Mouse (Mus musculus): Measurements from ENCODE around the gene Anxa11.
"Not testable (repeated sequence)": the region's sequence is repeated elsewhere in the genome, so short reads cannot be mapped to it uniquely, and the experiment has no call there.

The Anxa11 gene

GRCm38 (mm10) chr14:25841991-25842687, at the start of gene Anxa11:
Gene Anxa11, plus strand, starts transcription at chr14:25842156.
- peak; percentile 68 for DNase-seq (ENCODE audit: low read depth, low spot score)

GRCm38 (mm10) chr14:25794331-25794730, 47.6 kb upstream of the Anxa11 start:
- DNase-seq (ENCODE audit: low read depth, low spot score): no peak

DNA sequence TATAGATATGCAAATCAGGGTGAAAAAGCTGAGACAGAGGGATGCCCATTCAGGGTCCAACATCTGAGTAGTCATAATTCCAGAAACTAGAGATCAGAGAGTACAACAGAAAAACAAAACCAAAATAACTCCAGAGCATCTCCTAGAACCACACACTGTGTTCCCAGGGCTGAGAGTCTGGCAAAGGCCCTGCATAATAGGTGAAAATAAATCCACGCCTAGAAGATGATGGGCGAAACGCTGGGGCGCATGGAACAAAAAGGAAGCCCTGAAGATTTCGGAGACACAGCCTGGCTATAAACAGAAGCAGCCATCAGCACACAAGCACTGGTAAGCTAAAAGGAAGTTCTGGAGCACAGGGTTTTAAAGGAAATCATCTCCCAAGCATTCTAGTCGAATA, 46.9 kb upstream of the Anxa11 start:
- DNase-seq (ENCODE audit: low read depth, low spot score): no peak

GRCm38 (mm10) chr14:25795561-25796174, 46.3 kb upstream of the Anxa11 start:
- peak; percentile 50 for DNase-seq (ENCODE audit: low read depth, low spot score)

DNA sequence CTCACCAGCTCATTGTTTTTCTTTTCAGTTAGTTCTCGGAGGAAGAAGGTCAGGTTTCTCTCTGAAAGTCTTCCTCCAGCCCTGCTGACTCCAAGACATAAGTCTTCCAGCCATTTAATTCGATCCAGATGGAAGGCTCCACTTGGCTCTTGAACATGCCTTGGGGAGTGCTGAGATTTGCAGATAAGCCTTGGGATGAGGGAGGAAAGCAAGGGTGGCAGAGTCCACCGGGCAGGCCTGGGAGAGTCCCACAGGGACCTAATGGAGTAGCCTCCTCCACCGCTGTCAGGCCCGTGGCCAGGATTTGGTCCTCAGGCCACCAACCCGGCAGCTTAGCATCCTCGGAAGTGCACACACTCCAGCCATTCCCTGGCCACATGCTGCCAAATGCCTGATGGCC, 45.3 kb upstream of the Anxa11 start:
- peak; percentile 66 for DNase-seq (ENCODE audit: low read depth, low spot score)

DNA sequence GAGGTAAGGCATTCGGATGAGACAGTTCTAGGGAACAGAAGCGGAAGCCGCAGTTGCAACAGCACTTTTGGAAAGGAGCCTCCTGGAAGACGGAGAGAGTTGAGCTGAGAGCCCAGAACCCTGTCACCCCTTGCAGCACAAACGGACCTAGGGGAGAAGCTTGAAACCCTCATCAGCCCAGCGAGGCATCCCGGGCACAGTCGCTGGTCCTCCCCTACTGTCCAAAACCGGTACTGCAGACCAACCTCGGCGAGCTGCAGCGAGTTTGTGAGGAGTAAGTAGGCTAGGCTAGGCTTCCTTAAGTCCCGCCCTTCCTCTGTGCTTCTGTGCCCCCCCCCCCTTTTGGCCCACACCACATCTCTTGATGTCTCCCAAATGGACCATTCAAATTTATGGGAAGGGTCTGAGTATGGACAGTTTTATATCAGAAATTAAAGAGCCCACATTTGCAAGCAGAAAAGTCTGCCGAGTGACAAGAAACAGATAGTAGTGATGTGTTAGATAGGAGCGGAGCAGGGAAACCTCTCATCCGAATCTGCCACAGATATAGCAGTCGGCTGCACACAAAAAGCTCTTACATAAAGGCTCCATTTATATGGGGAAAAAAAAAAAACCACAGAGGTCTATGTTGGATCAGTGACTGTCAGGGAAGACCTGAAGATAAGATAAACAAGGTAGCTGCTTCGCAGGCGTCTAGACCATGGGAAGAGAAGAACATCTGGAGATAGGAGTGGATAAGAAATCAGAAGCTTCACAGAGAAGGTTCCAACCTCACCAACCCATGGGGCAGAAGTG, 41.6 kb upstream of the Anxa11 start:
- DNase-seq (ENCODE audit: low read depth, low spot score): peak; percentile 84

- no peak for DNase-seq (ENCODE audit: low read depth, low spot score)
Measured at GRCm38 (mm10) chr14:25802511-25802910, 39.4 kb upstream of the Anxa11 start.

GRCm38 (mm10) chr14:25803246-25803809, 38.6 kb upstream of the Anxa11 start:
- DNase-seq (ENCODE audit: low read depth, low spot score): no peak

DNA sequence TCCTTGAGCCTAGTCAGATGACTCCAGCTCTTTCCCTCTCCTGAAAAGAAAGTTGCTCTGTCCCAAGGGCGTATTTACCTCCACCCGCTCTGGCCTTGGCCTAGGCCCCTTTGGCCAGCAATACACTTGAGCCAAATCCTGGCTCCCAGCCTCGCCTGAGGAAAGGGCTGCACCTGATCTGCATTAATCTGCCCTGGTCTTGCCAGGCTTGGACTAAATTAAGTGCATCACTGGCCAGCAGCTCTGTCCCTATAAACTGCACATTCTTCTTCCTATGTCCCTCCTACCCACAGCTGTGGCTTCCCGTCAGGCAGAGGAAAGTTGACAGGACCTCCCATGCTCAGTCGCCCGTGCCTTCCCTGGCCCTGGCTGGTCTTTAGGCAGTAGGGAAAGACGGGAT, 36.1 kb upstream of the Anxa11 start:
- no peak for DNase-seq (ENCODE audit: low read depth, low spot score)

DNA sequence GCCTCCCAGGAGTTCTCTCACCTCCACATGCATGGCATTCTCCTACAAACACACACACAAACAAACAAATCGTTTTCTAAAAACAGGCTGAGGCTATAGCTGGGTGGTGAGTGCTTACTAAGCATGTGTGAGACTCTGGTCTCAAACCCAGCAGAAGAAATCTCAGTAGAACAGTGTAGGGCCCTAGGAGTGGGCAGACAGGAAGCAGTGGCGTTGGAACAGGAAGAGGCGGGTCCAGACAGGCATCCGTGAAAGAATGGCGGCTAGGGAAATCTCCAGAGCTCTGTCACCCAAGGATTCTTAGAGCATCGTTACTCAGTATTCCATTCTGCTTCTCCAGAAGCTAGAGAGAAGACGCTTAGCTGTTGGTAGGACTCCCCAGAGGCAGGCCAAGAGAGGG, 35.4 kb upstream of the Anxa11 start:
- no peak for DNase-seq (ENCODE audit: low read depth, low spot score)

DNA sequence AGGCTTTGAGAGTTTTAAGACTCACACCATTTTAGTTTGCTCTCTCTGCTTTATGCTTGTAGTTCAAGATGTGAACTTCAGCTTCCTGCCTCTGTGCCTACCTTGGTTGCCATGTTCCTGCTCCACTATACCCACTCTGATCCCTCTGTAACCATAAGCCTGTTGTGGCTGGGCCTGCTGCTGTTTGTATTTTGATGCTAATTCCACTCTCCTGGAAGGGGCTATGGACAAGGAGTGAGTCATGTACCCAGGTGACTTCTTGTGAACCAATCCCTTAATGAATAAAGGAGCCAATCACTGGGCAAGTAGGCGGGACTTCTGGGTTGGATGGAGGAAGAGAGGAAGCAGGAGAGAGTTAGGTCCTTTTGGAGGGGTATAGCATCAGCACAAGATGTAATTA, 30.9 kb upstream of the Anxa11 start:
- not testable (repeated sequence) for DNase-seq (ENCODE audit: low read depth, low spot score)

GRCm38 (mm10) chr14:25814140-25814539, 27.8 kb upstream of the Anxa11 start:
- no peak for DNase-seq (ENCODE audit: low read depth, low spot score)

GRCm38 (mm10) chr14:25816416-25816815, 25.5 kb upstream of the Anxa11 start:
- peak; percentile 79 for DNase-seq (ENCODE audit: low read depth, low spot score)

DNA sequence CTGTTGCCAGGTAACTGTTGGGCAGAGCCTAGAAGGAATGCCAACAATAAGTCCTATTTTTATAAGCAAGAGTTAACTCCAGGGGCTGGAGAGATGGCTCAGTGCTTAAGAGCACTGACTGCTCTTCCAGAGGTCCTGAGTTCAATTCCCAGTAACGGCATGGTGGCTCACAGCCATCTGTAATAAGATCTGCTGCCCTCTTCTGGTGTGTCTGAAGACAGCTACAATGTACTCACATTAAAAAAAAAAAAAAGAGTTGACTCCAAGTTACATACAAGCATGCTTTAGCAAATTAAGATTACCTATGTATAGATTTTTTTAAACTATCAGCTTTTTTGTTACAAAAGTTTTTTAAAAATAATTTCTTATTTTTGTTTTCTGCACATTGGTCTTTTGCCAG, 19.4 kb upstream of the Anxa11 start:
- no peak for DNase-seq (ENCODE audit: low read depth, low spot score)

- DNase-seq (ENCODE audit: low read depth, low spot score): no peak
Measured at GRCm38 (mm10) chr14:25824995-25825394, 17.0 kb upstream of the Anxa11 start.

DNA sequence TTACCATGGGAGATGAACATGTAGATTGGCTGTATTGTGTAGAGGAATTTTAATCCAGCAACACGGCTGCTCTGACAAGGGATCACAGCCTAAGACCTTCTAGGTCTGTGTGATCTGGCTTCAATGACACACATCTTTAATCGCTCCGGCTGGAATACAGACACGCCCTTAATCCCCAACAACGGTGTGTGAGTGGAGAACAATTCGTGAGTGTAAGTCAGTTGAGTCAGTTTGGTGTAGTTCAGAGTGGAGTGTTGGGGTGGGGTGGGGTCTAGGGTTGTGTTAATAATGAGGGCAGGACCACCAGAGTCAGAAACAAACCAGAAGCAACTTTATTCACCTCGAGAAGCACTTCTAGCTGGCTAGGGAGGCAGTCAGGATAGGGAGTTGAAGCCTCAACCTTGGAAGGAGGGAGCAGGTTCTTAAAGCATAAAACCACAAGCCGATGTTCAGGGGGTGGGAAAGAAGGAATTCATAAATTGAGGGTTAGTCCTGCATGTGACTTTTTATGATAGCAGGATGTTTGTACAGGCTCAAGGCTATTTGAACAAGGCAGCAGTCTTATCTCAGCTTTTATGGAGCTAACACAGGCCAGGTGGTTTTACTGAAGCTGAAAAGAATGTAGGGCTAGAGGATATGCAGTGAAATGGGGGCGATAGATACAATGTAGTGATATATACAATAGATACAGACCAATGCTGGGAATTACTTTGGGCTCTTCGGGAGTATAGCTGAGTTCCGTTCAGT, 15.9 kb upstream of the Anxa11 start:
- no peak for DNase-seq (ENCODE audit: low read depth, low spot score)

GRCm38 (mm10) chr14:25826866-25827265, 15.1 kb upstream of the Anxa11 start:
- no peak for DNase-seq (ENCODE audit: low read depth, low spot score)

DNA sequence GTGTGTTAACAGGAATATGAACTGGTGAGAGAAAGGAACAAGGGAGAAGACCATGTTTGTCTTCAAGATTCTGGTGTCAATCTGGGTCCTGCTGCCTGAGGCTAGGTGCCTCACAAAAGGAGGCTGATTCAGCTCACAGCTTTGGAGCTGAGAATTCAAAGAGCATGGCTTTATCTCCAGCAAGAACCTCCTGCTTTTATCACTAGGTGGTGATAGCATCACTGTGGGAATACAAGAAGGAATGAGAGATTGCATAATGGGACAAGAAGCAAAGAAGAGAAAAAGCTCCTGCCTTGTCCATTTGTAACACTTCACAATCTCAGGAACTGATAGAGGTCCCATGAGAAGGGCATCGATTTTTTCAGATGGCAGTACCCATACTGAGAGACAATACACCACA, 10.6 kb upstream of the Anxa11 start:
- DNase-seq (ENCODE audit: low read depth, low spot score): no peak

GRCm38 (mm10) chr14:25832301-25832700, 9.7 kb upstream of the Anxa11 start:
- peak; percentile 65 for DNase-seq (ENCODE audit: low read depth, low spot score)

DNA sequence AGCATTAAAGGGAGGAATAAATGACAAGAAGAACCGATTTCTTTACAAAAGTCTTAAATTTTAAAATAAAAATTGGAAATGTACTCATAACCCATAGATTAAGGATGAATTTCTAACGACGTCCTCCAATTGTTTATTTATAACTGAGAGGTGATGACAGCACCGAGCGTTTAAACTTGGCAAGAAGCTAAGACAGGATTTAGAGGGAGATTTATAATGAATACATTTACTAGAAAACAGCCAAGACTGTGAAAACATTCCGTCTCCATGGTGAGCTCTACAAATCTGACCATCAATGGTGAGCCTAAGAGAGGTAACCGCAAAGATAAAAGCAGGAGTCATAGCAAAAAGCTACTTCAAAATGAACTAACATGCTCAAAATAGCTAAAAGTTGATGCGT, 3.5 kb upstream of the Anxa11 start:
- DNase-seq (ENCODE audit: low read depth, low spot score): no peak

- DNase-seq (ENCODE audit: low read depth, low spot score): no peak
Measured at GRCm38 (mm10) chr14:25839791-25840190, 2.2 kb upstream of the Anxa11 start.

DNA sequence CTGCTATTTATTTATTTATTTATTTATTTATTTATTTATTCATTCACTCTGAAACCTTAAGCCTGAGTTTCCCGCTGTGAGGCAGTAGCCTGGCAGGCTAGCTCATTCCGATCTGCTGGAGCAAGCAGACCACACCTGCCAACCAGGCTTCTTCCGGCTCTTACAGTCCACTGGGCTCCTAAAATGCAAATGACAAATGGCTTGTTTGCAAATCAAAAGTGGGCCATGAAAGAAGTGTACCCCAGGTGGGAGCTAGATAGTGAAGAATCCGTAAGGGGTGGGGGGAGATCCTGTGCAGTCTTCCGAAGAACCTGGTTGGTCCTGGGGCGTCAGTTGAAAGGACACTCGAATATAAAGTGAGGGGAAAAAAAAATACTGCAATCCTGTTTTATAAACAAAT, 995 bp upstream of the Anxa11 start:
- DNase-seq (ENCODE audit: low read depth, low spot score): no peak
